Mouse (Mus musculus): Measurements from ENCODE around the gene Cd2bp2.

DNA sequence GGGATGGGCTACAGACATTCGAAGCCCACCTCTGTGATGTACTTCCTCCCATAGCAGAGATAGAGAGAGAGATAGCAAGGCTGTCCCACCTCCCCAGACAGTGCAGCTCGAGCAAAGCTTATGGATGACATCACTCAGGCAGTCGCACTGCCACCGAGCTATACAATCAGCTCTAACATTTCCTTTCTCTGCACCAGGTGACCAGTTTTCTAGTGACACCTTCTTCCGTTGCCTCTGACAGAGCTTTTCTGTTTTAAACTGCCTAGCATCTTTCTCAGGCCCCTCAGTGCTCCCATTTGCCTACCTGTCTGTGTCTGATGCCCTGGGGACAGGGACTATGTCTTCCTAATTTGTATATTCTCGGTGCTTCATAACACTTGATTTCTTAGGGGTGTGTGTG lies 24.6 kb upstream of the Cd2bp2 start:
- TF ChIP-seq CTCF (conservative IDR thresholded peaks at IDR 0.05; ENCODE audit: insufficient read depth, insufficient read length, low read depth, low read length): no peak
- TF ChIP-seq POLR2A (IDR thresholded peaks at IDR 0.05; ENCODE audit: low read depth, low read length): no peak

Measured in kidney, adult 2 months (tissue).